Mouse (Mus musculus) mouse trophoblast stem cell (cell line): ENCODE results near the gene Kcnj5.

ENCODE experiments used
- in situ Hi-C, 2 experiments: fragments of 300-500 bp; cut with MseI, MboI; formaldehyde crosslinking; loops; 2 replicates in 1 of 2; 3 replicates in 1 of 2; pipeline ENCODE4 v1.15.1; 2025

The Kcnj5 gene

DNA sequence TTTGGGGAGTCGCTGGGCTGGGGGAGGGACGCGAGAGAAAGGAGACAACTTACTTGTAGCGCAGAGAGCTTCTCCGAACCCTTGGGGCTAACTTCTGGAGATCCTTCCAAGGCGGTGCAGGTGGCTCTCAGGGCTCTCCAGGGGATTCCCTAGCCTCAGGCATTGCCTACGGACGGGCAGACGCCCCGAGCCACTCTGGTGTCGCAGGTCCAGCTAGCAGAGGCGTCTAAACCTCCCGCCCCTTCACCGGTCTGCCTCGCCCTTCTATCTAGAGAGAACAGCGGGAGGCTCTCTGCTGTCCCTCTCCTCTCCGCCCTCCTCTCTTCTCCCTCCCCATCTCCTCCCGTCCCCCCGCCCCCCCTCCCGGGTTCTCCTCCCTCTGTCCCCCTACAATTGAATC lies at the start of gene Kcnj5:
Gene Kcnj5, minus strand, starts transcription at position 300 of the 400 bp plus-strand sequence.
- in situ Hi-C loops, result no loop called here

DNA sequence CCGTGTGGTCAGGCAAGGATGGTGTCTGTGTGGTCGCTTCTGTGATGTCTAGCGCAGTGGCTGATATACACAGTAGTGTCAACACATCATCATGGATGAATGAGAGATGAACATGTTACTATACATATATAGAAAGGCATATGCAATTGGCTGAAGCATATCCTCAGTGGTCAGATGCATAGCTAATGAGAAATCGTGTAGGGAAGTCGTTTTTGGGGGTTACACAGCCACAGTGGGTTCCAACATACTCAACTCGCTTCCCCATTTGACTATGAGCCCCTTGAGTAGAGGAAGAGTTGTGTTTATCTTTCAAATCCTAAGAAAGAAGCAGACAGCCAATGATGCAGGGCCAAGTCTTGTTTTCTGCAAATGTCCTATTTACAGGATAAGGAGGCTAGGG lies 48.6 kb upstream of the Kcnj5 start:
- in situ Hi-C loops, result no loop called here

DNA sequence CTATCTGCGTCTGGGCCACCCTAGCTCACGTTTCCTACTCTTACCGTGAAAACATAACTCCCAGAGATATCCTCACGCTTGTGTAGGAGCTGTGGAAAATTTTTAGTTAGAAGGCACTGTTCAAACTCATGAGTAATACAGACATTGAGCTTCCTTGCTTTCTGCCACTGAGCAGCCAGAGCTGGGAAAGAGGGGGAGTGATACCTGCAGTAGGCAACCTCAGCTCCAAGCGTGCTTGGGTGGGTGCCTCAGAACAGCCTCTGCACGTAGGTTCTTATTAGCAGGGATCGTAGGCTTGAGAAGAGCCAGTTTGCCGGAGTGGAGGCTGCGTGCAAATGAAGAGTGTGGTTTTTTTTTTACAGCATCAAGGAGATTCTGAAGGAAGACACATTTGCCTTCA lies 47.6 kb upstream of the Kcnj5 start:
- in situ Hi-C loops, result no loop called here

DNA sequence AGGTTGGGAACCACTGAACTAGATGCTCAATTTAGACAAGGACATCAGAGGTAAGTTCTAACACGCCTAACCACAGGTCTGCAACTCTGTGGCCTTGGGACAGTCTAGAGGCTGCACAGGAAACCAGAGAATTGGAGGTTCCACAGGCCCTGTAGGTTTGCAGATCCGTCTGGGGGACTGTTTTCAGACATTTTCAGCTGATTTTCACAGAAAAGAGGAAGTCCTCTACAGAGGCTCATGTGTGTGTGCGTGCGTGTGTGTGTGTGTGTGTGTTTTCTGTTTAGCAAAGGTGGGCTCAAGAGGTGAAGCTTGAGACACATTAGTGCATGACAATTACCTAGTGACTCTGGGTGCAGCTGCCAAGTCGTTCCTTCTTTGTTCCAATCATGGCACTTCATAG lies 46.9 kb upstream of the Kcnj5 start:
- in situ Hi-C loops, result no loop called here

DNA sequence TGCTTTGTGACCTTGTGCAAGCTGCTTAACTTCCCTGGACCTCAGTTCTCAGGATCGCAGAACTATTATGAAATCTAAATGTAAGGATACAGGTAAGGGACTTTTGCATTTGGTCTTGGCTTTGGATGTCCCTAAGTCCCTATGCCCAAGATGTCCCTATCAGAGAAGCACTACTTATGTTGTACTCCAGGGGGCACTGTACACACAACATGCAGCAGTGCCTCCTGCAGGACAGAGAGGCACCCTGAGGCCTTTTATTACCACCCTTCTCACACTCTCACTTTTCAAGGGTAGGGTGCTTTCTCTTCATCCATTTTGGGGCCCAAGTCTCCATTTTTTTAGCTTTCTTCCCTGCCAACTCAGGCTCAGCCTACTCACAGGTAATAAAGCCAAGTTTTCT lies 44.0 kb upstream of the Kcnj5 start:
- in situ Hi-C loops, result no loop called here

GRCm38 (mm10) chr9:32384906-32385305 lies 40.8 kb upstream of the Kcnj5 start:
- in situ Hi-C loops, result no loop called here

DNA sequence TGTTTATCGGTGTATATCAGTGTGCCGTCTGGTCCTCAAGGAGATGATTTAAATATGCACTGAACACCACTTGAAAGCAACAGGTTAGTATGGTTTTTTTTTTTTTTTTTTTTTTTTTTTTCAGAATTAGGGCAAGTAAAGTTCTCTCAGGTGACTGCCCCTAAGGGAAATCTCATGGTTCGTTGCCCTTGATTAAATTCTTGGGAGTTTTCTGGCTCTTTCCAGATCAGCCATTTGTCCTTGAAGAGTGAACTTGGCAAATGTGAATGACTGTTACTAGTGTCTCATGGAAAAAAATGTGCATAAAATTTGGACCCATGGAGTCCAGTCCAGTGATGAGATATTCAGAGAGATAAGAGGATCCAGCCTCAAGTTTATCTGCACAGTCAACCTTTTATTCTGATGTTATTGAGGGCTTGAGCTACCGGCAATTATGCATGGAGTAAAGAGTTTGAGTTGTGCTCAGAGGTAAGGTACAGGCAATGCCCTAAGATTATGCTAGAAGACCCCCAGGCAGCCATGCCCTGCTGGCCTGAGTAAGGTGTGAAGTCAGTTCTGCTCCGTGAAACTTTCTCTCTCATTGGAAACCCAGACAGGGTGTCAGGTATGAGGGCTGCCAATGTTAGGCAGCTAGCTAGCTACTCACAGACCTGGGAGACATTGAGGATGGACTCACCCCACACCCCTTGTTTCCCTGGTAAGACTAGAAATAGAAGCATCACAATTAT lies 32.9 kb upstream of the Kcnj5 start:
- in situ Hi-C loops, result no loop called here

- in situ Hi-C loops, result no loop called here
Observed at GRCm38 (mm10) chr9:32376031-32376430, 31.9 kb upstream of the Kcnj5 start.

- in situ Hi-C loops, result no loop called here
Observed at GRCm38 (mm10) chr9:32373656-32374055, 29.5 kb upstream of the Kcnj5 start.

- in situ Hi-C loops, result no loop called here
Observed at GRCm38 (mm10) chr9:32372202-32372601, 28.1 kb upstream of the Kcnj5 start, which contains the start of gene Kcnj1. TSS of gene Kcnj1 (plus strand) at chr9:32372493.

GRCm38 (mm10) chr9:32369388-32369787 lies 25.2 kb upstream of the Kcnj5 start:
- in situ Hi-C loops, result no loop called here

- in situ Hi-C loops, result no loop called here
Observed at GRCm38 (mm10) chr9:32368812-32369211, 24.7 kb upstream of the Kcnj5 start.

DNA sequence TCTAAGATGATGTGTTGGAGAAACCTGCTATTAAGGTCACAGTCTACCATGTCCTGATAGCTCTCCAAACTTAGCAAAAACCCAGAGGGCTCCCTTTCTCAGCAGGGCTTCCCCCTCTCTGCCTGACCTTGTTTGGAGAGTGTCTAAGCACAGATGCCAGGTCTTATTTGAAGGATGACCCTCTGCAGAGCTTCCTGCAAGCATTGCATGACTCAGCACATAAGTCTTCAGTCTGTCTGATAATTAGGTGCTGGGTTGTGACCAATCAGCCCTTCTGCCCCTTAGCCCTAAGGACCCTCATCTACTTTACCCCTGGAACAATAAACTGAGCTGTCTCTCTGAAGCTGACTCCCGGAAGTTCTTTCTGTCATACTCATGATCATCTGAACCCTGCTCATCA lies 16.6 kb upstream of the Kcnj5 start:
- in situ Hi-C loops, result no loop called here

GRCm38 (mm10) chr9:32350332-32350731 lies 6.2 kb upstream of the Kcnj5 start:
- in situ Hi-C loops, result no loop called here

GRCm38 (mm10) chr9:32349344-32349743 lies 5.2 kb upstream of the Kcnj5 start:
- in situ Hi-C loops, result loop anchor here (5.0 kb wide), 2 partner anchors 67 to 77 kb away; no protein-coding TSS in a partner anchor

DNA sequence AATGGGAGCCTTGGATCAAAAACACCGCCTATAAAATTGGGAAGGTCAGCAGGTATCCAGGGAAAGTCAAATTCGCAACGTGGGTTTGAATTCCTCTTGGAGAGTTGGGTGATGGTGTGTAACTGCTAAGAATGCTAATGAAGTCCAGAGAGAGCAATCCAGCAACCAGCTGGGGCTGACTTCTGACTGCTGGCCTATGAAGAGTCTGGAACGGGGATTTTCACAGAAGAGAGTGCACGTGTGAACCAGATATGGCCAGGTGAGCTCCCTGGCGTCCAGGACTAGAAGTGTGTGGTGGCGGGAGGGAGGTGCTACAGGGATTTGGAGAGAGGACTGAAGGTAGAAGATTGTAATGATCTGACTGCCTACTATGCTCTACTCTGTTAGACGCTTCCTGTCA lies 3.9 kb upstream of the Kcnj5 start:
- in situ Hi-C loops, result loop anchor here (5.0 kb wide), 2 partner anchors 66 to 76 kb away; no protein-coding TSS in a partner anchor

- in situ Hi-C loops, result no loop called here
Observed at GRCm38 (mm10) chr9:32344489-32344888, 339 bp upstream of the Kcnj5 start.

DNA sequence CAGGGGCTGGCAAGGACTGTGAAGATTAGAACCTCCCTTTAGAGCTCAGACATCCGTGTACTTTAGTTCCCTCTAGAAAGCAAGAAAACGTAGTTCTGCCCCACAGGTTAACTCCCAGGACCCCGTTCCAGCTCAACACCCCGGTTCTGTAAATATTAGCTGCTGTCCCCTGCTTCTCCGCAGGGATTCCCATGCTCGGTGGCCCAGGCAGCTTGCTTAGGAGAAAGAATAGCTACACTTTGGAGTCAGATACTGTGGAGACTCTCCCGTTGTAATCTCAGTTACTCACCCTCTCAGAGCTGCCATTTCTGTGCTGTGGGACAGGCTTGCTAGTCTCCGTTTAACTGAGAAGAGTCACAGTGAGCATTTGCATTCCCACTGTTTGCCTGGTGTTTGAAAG lies 1.2 kb downstream of the Kcnj5 start:
- in situ Hi-C loops, result no loop called here

GRCm38 (mm10) chr9:32340831-32341230 lies 3.3 kb downstream of the Kcnj5 start:
- in situ Hi-C loops, result no loop called here

DNA sequence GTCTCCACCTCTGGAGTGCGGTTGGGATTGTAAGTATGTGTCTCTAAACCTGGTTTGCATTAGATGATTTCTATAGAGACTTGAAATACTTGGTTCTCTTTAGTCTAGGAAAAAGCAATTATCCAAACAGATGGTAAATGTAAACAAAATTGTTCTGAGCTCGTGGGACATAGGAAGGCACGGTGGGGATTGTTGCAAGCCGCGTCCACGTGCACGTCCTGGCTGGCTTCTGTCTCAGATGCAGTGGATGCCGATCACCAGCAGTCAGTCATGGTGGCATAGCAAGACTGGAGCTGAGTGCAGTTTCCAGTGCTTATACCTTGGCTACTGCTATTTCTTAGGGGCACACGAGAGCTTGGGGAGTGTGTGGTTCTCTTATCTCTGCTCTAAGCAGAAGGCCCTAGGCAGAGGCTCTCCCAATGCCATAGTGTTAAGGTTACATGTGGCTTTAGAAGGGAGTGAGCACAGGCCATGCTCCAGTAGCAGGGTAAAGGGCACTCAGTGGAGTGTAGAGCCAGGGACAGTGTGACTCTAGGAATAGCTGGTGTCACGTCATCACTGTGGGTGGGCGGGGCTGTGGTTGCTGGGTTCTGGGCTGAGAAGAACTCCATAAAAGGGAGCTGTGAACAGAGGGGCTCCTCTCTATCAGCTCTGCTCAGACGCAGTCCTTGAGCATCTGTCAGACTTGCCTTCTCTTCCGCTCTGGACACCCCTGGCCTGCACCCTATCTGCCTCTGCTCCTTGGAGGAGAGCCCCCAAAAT lies 8.6 kb downstream of the Kcnj5 start:
- in situ Hi-C loops, result no loop called here

DNA sequence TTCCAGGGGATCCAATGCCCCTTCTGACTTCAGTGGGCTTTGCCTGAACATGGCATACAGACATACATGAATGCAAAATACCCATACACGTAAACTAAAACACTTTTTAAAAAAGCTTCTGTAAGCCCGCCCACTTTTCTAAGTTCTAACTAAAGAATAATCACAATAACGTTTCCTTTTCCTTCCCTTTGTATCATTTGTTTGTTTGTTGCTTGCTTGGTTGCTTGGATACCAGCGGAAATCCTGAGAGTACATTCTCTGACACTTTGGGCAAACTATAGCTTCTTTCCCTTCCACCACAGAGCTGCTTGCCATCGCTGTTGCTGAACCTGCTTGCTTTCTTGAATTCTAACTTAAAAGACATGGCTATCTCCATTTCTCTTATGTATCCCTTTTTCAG lies 13.0 kb downstream of the Kcnj5 start:
- in situ Hi-C loops, result no loop called here

DNA sequence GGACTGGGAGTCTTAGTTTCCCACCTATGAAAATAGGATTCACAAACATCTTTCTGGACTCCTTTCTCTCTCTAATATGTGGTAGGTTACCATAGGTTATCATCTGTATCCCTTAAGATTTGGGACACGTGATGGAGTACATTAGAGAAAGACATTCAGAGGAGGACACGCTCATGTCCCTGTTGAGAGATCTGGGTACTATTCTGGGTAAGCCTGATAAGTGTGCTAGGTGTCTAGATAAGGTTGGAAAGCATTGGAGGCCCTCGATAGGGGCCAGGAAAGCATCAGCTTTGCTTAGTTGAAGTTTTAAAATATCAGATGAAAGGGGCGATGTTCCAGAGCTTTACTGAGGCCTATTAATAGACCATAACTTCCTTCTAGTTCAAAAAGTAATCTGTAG lies 15.4 kb downstream of the Kcnj5 start:
- in situ Hi-C loops, result no loop called here

GRCm38 (mm10) chr9:32323610-32324009 lies 20.5 kb downstream of the Kcnj5 start:
- in situ Hi-C loops, result no loop called here
